Mouse (Mus musculus) kidney, postnatal 14 days (tissue): Measurements from ENCODE around the gene Myh10.
A peak's percentile ranks its signal among the peaks of the same experiment; 100 is the strongest.
"Not testable (repeated sequence)": the region's sequence is repeated elsewhere in the genome, so short reads cannot be mapped to it uniquely, and the experiment has no call there.

ENCODE experiments used
- DNase-seq: peaks from one replicate; pipeline ENCODE4 v3.0.0; 2022; ENCODE audit warnings: mixed read lengths

Myh10 gene

DNA sequence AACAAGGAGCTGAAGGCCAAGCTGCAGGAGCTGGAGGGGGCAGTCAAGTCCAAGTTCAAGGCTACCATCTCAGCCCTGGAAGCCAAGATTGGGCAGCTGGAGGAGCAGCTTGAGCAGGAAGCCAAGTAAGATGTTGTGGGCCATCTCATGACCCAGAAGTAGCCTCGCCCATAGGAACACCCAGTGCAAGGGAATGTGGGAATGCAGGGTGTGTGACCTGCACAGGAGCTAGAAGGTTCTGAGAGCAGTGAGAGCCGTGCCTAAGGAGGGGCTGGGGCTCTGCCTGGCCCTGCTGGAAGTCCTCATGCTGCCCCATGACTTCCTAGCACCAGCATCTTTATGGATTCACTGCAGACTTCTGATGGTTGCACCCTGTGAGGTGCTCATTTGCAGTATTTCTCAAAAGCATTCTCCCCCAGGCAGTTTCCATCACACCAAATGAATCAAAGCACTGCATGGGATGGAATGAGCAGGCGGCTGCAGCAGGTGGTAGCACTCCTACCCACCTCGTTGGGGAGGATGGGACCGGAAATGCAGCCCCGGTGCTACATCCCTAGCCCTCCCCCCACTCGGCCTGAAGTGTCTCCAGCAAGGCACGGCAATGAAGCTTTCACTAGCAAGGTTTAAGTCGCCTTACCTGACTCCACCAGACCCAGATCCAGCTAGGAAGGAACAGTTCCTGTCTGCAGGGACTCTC lies 120.7 kb downstream of the Myh10 start:
- DNase-seq = no peak

GRCm38 (mm10) chr11:68818416-68818815 lies 127.1 kb downstream of the Myh10 start:
- no peak for DNase-seq

- no peak for DNase-seq
These were observed 128.0 kb downstream of the Myh10 start for GRCm38 (mm10) chr11:68819226-68819805.

GRCm38 (mm10) chr11:68822326-68822725 lies 131.0 kb downstream of the Myh10 start:
- no peak for DNase-seq

- no peak for DNase-seq
These were observed 135.4 kb downstream of the Myh10 start for GRCm38 (mm10) chr11:68826735-68827134.

- DNase-seq = not testable (repeated sequence)
These were observed 140.2 kb downstream of the Myh10 start for GRCm38 (mm10) chr11:68831580-68831979.

DNA sequence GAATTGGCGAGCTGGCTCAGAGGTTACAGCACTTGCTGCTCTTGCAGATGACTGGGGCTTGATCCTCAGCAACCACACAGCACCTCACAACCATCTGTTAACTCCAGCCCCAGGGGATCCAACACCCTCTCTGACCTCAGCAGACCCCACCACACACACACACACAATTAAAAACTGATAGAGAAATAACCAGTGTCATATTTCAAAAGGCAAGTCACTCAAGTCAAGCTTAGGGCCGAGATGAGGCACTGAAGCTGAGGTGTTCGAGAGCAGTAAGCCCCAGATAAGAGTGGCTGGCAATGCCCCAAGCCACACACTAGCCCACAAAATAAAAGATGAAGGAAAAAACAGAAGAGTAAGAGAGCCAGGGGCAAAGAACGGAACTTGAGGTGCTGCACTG lies 141.4 kb downstream of the Myh10 start:
- no peak for DNase-seq

DNA sequence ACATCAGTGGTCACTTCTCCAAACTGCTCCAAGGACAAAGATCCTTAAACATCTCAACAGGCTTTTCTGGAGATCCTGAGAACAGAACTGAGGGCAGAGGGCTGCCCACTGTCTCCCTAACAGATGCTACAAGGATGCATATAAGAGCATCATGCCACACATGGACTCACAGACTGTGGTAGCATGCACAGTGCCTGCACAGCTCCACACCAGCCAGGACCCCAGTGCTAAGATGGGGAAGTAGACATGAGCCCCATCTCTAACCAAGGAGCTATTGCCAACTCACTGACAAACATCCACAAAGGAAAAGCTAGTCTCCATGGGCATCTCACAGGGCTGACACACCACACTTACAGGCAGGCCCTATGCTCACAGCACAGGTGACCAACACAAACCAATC lies 142.2 kb downstream of the Myh10 start:
- no peak for DNase-seq

DNA sequence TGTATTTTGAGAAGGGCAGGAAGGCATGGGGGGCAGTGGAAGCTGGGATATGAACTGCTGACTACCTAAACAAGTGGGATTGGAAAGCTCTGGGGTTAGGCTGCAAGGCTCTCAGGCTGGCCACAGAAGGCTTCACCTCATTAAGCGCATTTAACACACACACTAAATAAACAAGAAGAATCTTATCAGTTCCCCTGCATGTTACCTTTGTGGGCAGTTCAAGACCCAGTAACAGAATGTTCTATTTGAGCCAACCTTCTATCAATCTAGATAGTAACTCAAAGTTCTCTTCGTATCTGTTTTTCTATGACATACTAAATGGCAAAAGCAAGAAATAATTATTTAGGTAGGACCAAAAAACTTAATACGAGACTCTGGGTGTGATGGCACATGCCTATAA lies 143.7 kb downstream of the Myh10 start:
- DNase-seq = no peak

GRCm38 (mm10) chr11:68839606-68840005 lies 148.2 kb downstream of the Myh10 start:
- no peak for DNase-seq

- no peak for DNase-seq
These were observed 159.5 kb downstream of the Myh10 start for GRCm38 (mm10) chr11:68850862-68851261.

DNA sequence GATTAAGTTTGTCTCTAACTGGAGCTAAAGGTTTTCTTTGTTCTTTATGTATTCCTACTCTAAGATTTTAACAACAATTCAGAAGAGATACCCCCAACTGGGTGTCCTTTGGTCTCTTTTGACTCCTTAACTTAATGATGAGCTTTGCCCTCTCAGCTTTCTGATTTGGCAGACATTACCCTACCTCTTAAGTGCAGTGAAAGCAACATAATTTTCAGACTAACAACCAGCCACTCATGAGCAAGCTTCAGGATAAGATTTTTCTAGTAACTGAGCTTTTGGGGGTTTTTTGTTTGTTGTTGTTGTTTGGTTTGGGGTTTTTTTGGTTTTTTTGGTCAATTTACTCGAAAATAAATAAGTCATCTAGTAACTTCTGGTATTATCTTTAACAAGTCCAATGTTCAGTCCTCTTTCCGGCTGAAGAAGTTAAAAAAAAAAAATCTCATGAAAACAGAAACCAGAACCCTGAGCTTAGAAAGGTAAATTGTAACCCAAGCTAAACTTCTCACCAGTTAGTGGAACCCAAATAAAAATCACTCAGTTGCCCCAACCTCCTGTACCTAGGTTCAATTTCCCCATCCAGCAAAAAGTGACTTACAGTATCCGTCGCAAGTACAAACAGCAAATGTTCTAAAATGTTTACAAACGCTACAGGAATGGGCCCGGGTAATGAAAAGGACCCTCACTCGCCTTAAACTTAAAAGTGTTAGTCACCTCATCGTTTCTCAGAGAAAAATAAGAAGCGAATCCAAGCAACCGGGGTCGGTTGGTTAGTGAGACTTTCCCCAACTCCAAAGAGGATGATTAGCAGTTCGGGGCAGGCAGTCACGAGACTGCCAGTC lies 160.5 kb downstream of the Myh10 start:
- DNase-seq = peak; percentile 30

DNA sequence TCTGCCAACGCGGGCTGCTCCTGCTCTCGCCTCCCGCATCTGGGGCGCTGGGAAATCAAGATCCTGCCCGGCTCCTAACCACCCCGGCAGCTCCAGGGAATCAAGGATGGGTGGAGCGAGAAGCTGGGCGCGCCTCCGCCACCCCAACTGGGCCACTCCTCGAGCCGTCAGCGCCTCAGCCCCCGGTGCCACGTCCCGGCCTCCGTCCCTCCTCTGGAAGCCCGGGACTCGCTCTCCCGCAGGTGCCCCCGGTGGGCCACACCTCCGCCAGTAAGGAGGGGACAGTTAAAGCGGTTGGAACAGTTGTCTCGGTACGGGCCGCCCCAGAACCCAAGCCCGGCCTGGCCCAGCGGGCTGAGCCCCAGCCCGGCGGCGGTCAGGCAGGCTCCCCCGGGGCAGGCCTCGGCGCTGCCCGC lies 161.1 kb downstream of the Myh10 start:
- DNase-seq = peak; percentile 82

GRCm38 (mm10) chr11:68852932-68853409 lies 161.6 kb downstream of the Myh10 start:
- peak; percentile 100 for DNase-seq

GRCm38 (mm10) chr11:68853611-68854401 lies 162.4 kb downstream of the Myh10 start:
- DNase-seq = peak; percentile 74

- no peak for DNase-seq
These were observed 163.3 kb downstream of the Myh10 start for GRCm38 (mm10) chr11:68854621-68855020.

DNA sequence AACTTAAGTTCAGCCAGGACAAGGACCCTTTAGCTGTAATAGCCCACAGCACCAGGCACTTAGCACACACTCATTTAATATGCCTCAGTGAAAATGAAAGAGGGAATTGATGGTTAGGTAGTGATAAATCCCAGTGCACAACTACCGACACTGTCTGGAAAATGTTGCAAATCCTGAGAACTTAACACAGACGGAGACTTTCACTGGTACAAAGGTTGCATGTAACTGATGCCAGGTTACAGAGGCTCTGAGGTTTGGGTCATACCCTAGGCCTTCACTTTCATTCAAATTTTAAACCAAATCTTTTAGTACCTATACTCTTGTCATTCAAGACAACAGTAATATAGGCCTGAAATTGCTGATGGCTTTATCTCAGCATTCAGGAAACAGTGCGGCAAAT lies 166.0 kb downstream of the Myh10 start:
- no peak for DNase-seq

DNA sequence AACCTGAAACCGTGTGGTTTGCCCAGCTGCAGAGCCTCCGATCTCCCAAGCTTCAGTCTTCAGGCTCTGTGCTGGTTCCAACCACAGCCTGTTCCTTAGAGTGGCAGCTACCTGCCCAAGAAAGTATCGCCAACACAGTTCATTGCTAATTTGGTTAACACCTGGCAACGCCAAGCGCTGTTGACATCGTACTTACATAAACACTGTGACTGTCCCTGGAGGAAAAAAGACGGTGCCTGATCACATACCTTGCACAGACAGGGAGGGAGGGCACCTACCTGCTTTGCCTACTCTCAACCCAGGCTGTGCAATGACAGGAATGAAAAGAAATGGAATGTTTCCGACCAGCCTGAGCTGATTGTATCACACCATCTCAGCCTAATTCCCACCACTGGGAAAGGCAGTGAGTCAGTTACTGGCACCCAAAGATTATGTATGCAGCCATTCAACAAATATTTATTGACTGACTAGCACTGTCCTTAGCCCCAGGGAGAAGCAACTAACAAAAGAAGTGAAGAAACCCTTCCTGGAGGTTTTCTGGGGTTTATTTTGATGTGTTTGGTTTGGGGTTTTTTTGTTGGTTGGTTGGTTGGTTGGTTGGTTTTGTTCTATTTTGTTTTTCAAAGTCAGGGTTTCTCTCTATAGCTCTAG lies 168.7 kb downstream of the Myh10 start:
- DNase-seq = no peak

- no peak for DNase-seq
These were observed 170.9 kb downstream of the Myh10 start for GRCm38 (mm10) chr11:68862260-68862659.

GRCm38 (mm10) chr11:68863631-68864091 lies 172.3 kb downstream of the Myh10 start:
- DNase-seq = no peak

DNA sequence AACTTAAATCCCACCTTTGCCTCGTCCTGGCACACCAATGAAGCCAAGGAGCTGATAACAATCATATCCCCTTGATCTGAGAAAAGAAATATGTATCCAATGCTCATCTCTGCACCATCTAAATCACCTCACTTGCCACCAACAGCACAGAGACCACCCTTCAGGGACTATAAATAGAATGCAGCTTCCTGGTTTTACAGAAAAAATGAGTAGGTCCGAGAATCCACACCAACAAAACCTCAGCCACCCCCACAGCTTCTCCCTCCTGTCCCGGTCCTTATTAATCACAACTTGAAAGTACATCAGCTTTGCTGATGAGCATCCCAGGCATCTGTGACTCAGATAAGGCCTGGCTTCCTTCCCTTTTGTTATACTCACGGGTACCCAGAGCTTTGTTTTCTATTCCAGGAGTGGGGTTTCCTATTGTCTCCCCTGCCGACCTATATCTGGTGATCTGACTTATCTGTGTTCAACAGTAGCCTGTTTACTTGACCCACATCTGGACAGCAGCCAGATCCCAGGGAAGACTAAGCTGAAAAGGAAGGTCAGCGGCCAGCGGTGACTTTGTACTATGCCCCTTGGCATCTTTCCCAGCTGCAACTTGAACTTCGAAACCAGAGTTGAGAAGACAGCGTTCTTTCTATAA lies 173.3 kb downstream of the Myh10 start:
- peak; percentile 97 for DNase-seq
